Mouse (Mus musculus) heart, adult 2 months (tissue): Measurements from ENCODE around the gene Ggps1. TPM values are rescaled to one million over a fixed set of nuclear protein-coding genes. Genes with fewer than 3 reads are reported as not detected.

Experiments used
- DNase-seq, 2 experiments: peaks; one replicate each; pipeline ENCODE4 v3.0.0; 2021
- H3K27ac ChIP-seq: fragments of 200-600 bp; 2 replicates; pipeline ENCODE4 v1.8.1; 2022
- H3K27me3 ChIP-seq: fragments of 200-500 bp; 2 replicates; pipeline ENCODE4 v1.6.1; 2012; ENCODE audit warnings: mild to moderate bottlenecking, low read length, inconsistent platforms, mixed read lengths; ENCODE audit not compliant: control insufficient read depth, insufficient read depth
- H3K36me3 ChIP-seq: fragments of 200-500 bp; 2 replicates; pipeline ENCODE4 v1.6.1; 2012; ENCODE audit warnings: low read length, inconsistent platforms; ENCODE audit not compliant: control insufficient read depth, insufficient read depth
- H3K4me1 ChIP-seq: fragments of 200-500 bp; 2 replicates; pipeline ENCODE4 v1.6.1; 2011; ENCODE audit warnings: low read length; ENCODE audit not compliant: control insufficient read depth, insufficient read depth
- H3K4me3 ChIP-seq: fragments of 200-600 bp; 2 replicates; pipeline ENCODE4 v1.8.1; 2022
- H3K79me2 ChIP-seq: fragments of 200-500 bp; replicated peaks from 2 replicates; pipeline ENCODE4 v1.6.1; 2012; ENCODE audit warnings: mild to moderate bottlenecking, inconsistent platforms, low read length, moderate library complexity, mixed read lengths; ENCODE audit not compliant: control insufficient read depth, insufficient read depth
- H3K9ac ChIP-seq: fragments of 200-500 bp; 2 replicates; pipeline ENCODE4 v1.6.1; 2012; ENCODE audit warnings: low read depth, mild to moderate bottlenecking, control low read depth, inconsistent platforms, low read length, mixed read lengths
- CTCF ChIP-seq: fragments of 200-600 bp; IDR thresholded peaks from 2 replicates; pipeline ENCODE4 v1.8.1; 2022; ENCODE audit warnings: antibody characterized with exemption, mild to moderate bottlenecking, moderate library complexity
- EP300 ChIP-seq: fragments of 200-500 bp; IDR thresholded peaks from 2 replicates; pipeline ENCODE4 v1.6.1; 2011; ENCODE audit warnings: low read depth, low read length, control low read depth; ENCODE audit not compliant: insufficient read depth
- POLR2A ChIP-seq: fragments of 200-500 bp; IDR thresholded peaks from 2 replicates; pipeline ENCODE4 v1.6.1; 2011; ENCODE audit warnings: mild to moderate bottlenecking, low read depth, low read length, control low read depth; ENCODE audit not compliant: insufficient read depth
- WGBS: fragments of 180-500 bp; shearing (Covaris S2); methylation state at CpG from one replicate; pipeline ENCODE4 v1.1.7; 2018; 5-methylcytosine and 5-hydroxymethylcytosine counted together
- intact Hi-C: fragments of 180-260 bp; cut with DNase I; formaldehyde crosslinking; loops from one replicate; pipeline ENCODE4 v1.15.1; 2025
- polyA plus RNA-seq: library from polyadenylated mRNA; depleted of rRNA; stranded (reverse); fragments of >200 nt; gene quantifications from 2 replicates; pipeline ENCODE4 v1.2.3, GENCODE M21; 2012
- total RNA-seq, 2 experiments: library from RNA; stranded (reverse); gene quantifications; 2 replicates each; pipeline ENCODE4 v1.2.3; 2021

Ggps1 gene
- total and polyA plus RNA-seq, 3 experiments, result 8.2 to 24.2 (median 19.2) TPM

DNA sequence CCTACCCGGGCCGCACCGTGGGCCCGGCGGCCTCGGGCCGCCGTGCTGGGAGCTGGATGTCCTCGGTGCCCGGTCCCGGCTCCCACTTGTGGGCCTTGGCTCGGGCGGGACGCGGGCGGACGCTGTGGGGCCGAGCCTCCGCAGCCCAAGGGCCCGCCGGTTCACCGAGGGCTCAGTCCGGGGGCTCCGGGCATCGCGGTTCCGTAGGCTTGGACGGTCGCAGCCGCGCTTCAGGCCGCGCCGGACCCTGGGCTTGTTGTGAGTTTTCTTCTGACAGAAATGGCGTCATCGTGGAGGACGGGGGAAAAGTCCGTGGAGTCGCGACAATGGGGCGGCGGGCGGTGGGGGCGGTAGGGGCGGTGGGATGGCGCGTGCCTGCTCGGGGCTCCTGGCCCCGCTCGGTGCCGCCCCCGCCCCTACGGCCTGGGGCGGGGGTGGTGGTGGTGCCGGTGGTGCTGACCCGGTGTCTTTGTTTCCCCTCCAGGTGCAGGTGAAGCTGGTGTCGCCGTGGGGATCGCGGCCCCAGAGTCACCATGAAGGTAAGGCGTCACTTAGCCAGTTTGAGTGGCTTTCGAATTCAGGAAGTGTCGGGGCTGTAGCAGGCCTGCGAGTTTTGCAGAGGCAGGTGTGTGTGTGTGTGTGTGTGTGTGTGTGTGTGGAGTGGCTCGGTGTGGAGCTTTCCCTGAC is 1.2 kb upstream of the Ggps1 start:
- TF ChIP-seq POLR2A (no peak), EP300 (no peak), CTCF (no peak)
- Histone ChIP-seq H3K4me1 (peaks cover 5% of the 10 kb centered on the region), H3K79me2 (peaks cover 6% of the 10 kb centered on the region), H3K36me3 (peaks cover 26% of the 10 kb centered on the region), H3K4me3 (peak overlapping the region; percentile 87), H3K9ac (peak overlapping the region; percentile 83), H3K27me3 (no peaks in the 10 kb centered on the region), H3K27ac (peak overlapping the region; percentile 86)
- intact Hi-C loops, result loop anchor here (5.0 to 10.0 kb wide), 2 partner anchors 113 to 550 kb away; partner anchors contain the start of genes Mrpl32 and Psma2
- peak; percentile 53 to 59 for DNase-seq
- under 1% methylated on average over 65 of the region's 65 CpGs for WGBS

DNA sequence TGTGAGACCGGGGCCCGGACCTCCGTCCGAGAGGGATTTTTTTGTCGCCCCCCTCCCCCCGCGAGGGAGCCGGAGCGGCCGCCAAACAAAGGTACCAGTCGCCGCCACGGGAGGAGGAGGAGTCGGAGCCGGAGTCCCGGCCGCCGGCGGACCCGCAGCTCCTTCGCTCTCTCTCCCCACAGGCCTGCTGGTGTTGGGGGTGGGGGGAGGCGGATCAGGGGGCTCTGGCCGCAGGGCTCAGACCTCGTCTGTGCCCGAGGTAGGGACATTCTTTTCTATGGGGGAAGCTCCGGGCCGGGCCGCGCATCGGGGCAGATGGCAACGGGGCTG is 619 bp upstream of the Ggps1 start:
- peaks cover 8% of the 10 kb centered on the region for H3K79me2 ChIP-seq
- H3K27me3 ChIP-seq, result no peaks in the 10 kb centered on the region
- peak overlapping the region; percentile 83 for H3K9ac ChIP-seq
- H3K4me3 ChIP-seq, result peak overlapping the region; percentile 87
- peaks cover 26% of the 10 kb centered on the region for H3K36me3 ChIP-seq
- peak overlapping the region; percentile 86 for H3K27ac ChIP-seq
- intact Hi-C loops, result loop anchor here (1.0 to 10.0 kb wide), 3 partner anchors 24 to 551 kb away; partner anchors contain the start of genes Mrpl32 and Psma2
- no peak for DNase-seq
- TF ChIP-seq CTCF (no peak), EP300 (no peak), POLR2A (no peak)
- H3K4me1 ChIP-seq, result peaks cover 5% of the 10 kb centered on the region
- WGBS, result under 1% methylated on average over 31 of the region's 31 CpGs

DNA sequence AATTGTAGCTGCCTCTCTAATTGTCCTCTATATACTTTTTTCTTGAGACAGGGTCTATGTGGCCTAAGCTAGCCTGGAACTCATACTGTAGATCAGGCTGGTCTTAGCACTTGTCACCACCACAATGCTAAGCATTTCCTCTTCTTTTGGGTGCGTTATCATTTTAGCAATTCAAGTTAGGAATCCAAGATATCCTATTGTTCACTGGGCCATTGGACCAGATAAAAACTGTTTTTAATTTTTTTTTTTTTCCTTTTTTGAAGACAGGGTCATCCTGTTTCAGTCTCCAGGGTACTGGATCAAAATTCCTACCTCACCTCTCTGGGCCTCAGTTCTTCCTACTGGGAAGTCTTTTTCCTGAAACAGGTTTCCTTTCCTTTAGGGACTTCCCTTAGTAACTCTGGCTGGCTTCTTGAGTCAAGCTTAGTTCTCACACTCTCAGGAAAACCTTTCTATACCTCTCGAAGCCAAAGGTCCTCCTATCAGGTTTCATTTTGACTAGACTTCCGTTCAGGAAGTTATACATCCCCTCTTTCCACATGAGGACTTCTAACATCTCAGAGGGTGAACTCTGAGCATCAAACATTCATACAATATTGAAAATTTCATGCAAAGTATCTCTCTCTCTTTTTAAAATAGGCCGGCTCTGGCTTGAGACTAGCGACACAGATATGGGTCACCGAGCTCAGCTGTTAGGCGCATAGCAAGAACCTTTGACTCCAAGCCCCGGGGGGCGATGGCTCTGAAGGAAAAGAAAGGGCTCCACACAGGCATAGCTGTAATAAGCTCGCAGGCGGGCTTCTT is 877 bp downstream of the Ggps1 start:
- Histone ChIP-seq H3K27me3 (no peaks in the 10 kb centered on the region), H3K27ac (peak overlapping the region; percentile 95), H3K4me1 (peaks cover 5% of the 10 kb centered on the region), H3K9ac (peak overlapping the region; percentile 82), H3K79me2 (peaks cover 8% of the 10 kb centered on the region), H3K36me3 (peaks cover 20% of the 10 kb centered on the region), H3K4me3 (peak overlapping the region; percentile 70)
- TF ChIP-seq POLR2A (no peak), CTCF (no peak), EP300 (no peak)
- intact Hi-C loops, result loop anchor here (1.0 to 10.0 kb wide), 3 partner anchors 22 to 552 kb away; partner anchors contain the start of genes Mrpl32 and Psma2
- DNase-seq, result no peak
- WGBS, result 1% methylated on average over 11 of the region's 11 CpGs

DNA sequence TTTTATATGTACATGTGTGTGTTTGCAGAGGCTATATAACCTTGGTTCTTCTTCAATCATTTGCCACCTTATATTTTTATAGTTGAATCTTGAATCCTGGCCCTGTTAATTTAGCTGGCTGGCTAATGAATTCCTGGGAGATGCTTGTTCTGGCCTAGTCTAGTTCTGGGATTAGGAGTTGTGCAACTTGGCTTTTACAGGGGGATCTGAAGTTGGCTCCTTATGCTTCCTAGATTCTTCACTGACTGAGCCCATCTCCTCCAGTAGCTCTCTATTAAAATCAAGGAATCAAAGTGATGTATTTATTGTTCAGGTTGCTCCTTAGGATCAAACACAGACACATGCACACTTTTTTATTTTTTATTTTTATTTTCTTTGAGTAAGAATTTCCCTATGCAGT is 3.7 kb downstream of the Ggps1 start:
- Histone ChIP-seq H3K79me2 (peaks cover 6% of the 10 kb centered on the region), H3K27me3 (no peaks in the 10 kb centered on the region), H3K4me1 (peaks cover 2% of the 10 kb centered on the region; the same call in 1 of the 2 replicates), H3K36me3 (peaks cover 11% of the 10 kb centered on the region; the same call in 1 of the 2 replicates), H3K9ac (no peak overlapping the region), H3K4me3 (no peak overlapping the region), H3K27ac (no peak overlapping the region)
- TF ChIP-seq POLR2A (no peak), CTCF (no peak), EP300 (no peak)
- no peak for DNase-seq
- intact Hi-C loops, result no loop called here

DNA sequence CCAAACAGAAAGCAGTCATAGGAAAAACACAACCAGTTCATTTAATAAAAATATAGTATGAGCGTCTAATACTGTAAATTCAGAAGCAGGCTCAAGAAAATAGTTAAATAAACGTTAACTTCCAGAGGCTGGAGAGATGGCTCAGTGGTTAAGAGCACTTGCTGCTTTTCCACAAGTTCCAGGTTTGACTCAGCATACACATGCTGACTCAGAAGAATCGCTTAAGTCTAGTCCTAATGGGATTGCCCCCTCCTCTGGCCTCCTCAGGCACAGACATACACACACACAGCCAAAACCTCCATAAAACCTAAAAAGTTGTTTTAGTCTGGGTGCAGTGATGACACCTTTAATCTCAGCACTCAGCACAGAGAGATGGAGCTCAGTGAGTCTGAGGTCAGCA is 6.5 kb downstream of the Ggps1 start:
- H3K4me1 ChIP-seq, result peaks cover 2% of the 10 kb centered on the region; the same call in 1 of the 2 replicates
- no peak for DNase-seq
- no peaks in the 10 kb centered on the region for H3K27me3 ChIP-seq
- peaks cover 5% of the 10 kb centered on the region; the same call in 1 of the 2 replicates for H3K36me3 ChIP-seq
- H3K4me3 ChIP-seq, result no peak overlapping the region
- no peak overlapping the region for H3K9ac ChIP-seq
- peaks cover 4% of the 10 kb centered on the region for H3K79me2 ChIP-seq
- WGBS, result 89% methylated on average over 3 of the region's 3 CpGs
- intact Hi-C loops, result no loop called here
- no peak overlapping the region for H3K27ac ChIP-seq
- TF ChIP-seq POLR2A (no peak), EP300 (no peak), CTCF (no peak)
